Mouse (Mus musculus): ENCODE data around the gene Pcnt. TPM values are rescaled to one million over a fixed set of nuclear protein-coding genes. Genes with fewer than 3 reads are reported as not detected.

The Pcnt gene
- total and polyA plus RNA-seq, 2 experiments from 2014 or later, result 9.5 to 17.6 TPM

- Histone ChIP-seq H3K9me3 (replicated peaks; ENCODE audit: control insufficient read depth, low read length) (no peaks in the 10 kb centered on the region), H3K4me2 (ENCODE audit: low read depth, low read length) (no peak overlapping the region), H3K27ac (ENCODE audit: low read depth) (peak overlapping the region; percentile 35; the same call in 1 of the 2 replicates), H3K36me3 (replicated peaks; ENCODE audit: control insufficient read depth, insufficient read depth, low read length) (peaks cover 97% of the 10 kb centered on the region), H3K4me3 (ENCODE audit: low read depth, low read length) (no peak overlapping the region), H3K27me3 (ENCODE audit: control insufficient read depth, insufficient read depth, low read length) (no peaks in the 10 kb centered on the region), H3K9ac (replicated peaks; ENCODE audit: low read depth, low read length) (no peak overlapping the region), H3K4me1 (ENCODE audit: control insufficient read depth, insufficient read depth) (no peaks in the 10 kb centered on the region)
- 88% methylated on average over 12 of the region's 13 CpGs for WGBS
- DNase-seq (ENCODE audit: low spot score), result no peak
- TF ChIP-seq EP300 (IDR thresholded peaks at IDR 0.05; ENCODE audit: low read depth) (no peak), CTCF (IDR thresholded peaks at IDR 0.05; ENCODE audit: low read depth) (no peak)
- ATAC-seq (ENCODE audit: insufficient read depth, low read depth), result no peak
Measured at GRCm38 (mm10) chr10:76480851-76481250, 38.3 kb upstream of the Pcnt start.

GRCm38 (mm10) chr10:76473759-76474158 is 31.2 kb upstream of the Pcnt start:
- H3K4me1 ChIP-seq (ENCODE audit: control insufficient read depth, insufficient read depth), result no peaks in the 10 kb centered on the region
- H3K27me3 ChIP-seq (ENCODE audit: control insufficient read depth, insufficient read depth, low read length), result no peaks in the 10 kb centered on the region
- TF ChIP-seq CTCF (IDR thresholded peaks at IDR 0.05; ENCODE audit: low read depth) (no peak), EP300 (IDR thresholded peaks at IDR 0.05; ENCODE audit: low read depth) (no peak)
- DNase-seq (ENCODE audit: low spot score), result no peak
- no peak overlapping the region for H3K4me3 ChIP-seq (ENCODE audit: low read depth, low read length)
- no peak overlapping the region for H3K27ac ChIP-seq (ENCODE audit: low read depth)
- no peak for ATAC-seq (ENCODE audit: insufficient read depth, low read depth)
- peaks cover 72% of the 10 kb centered on the region for H3K36me3 ChIP-seq (replicated peaks; ENCODE audit: control insufficient read depth, insufficient read depth, low read length)
- H3K9ac ChIP-seq (replicated peaks; ENCODE audit: low read depth, low read length), result no peak overlapping the region
- no peak overlapping the region for H3K4me2 ChIP-seq (ENCODE audit: low read depth, low read length)
- H3K9me3 ChIP-seq (replicated peaks; ENCODE audit: control insufficient read depth, low read length), result no peaks in the 10 kb centered on the region
- WGBS, result 82% methylated on average over 5 of the region's 5 CpGs

GRCm38 (mm10) chr10:76468203-76469162 is 25.9 kb upstream of the Pcnt start, which contains the start of the genes Mcm3ap and Ybey:
Mcm3ap (plus strand) TSS chr10:76468927.
Ybey (minus strand) TSS chr10:76469114.
- no peaks in the 10 kb centered on the region for H3K9me3 ChIP-seq (replicated peaks; ENCODE audit: control insufficient read depth, low read length)
- H3K4me2 ChIP-seq (ENCODE audit: low read depth, low read length), result peak within 1 kb of the TSS; percentile 73

GRCm38 (mm10) chr10:76462721-76463120 is 20.1 kb upstream of the Pcnt start:
- H3K9ac ChIP-seq (replicated peaks; ENCODE audit: low read depth, low read length), result no peak overlapping the region
- no peak overlapping the region for H3K27ac ChIP-seq (ENCODE audit: low read depth)
- no peak for TF ChIP-seq CTCF (IDR thresholded peaks at IDR 0.05; ENCODE audit: low read depth)
- TF ChIP-seq EP300 (IDR thresholded peaks at IDR 0.05; ENCODE audit: low read depth), result no peak
- no peaks in the 10 kb centered on the region for H3K36me3 ChIP-seq (replicated peaks; ENCODE audit: control insufficient read depth, insufficient read depth, low read length)
- WGBS, result 79% methylated on average over 6 of the region's 6 CpGs
- H3K4me1 ChIP-seq (ENCODE audit: control insufficient read depth, insufficient read depth), result no peaks in the 10 kb centered on the region
- H3K4me3 ChIP-seq (ENCODE audit: low read depth, low read length), result no peak overlapping the region
- H3K4me2 ChIP-seq (ENCODE audit: low read depth, low read length), result no peak overlapping the region
- no peaks in the 10 kb centered on the region for H3K27me3 ChIP-seq (ENCODE audit: control insufficient read depth, insufficient read depth, low read length)
- DNase-seq (ENCODE audit: low spot score), result no peak
- H3K9me3 ChIP-seq (replicated peaks; ENCODE audit: control insufficient read depth, low read length), result peaks cover 5% of the 10 kb centered on the region
- ATAC-seq (ENCODE audit: insufficient read depth, low read depth), result no peak

More at GRCm38 (mm10) chr10:76468203-76469162, 25.9 kb upstream of the Pcnt start, which contains the start of the genes Mcm3ap and Ybey:
- Histone ChIP-seq H3K36me3 (replicated peaks; ENCODE audit: control insufficient read depth, insufficient read depth, low read length) (peaks cover 27% of the 10 kb centered on the region), H3K4me3 (ENCODE audit: low read depth, low read length) (peak within 1 kb of the TSS; percentile 77), H3K27me3 (ENCODE audit: control insufficient read depth, insufficient read depth, low read length) (no peaks in the 10 kb centered on the region), H3K9ac (replicated peaks; ENCODE audit: low read depth, low read length) (peak within 1 kb of the TSS; percentile 86), H3K4me1 (ENCODE audit: control insufficient read depth, insufficient read depth) (no peaks in the 10 kb centered on the region), H3K27ac (ENCODE audit: low read depth) (peak within 1 kb of the TSS; percentile 87)
- under 1% methylated on average over 55 of the region's 55 CpGs for WGBS
- DNase-seq (ENCODE audit: low spot score) (peak; percentile 90), ATAC-seq (ENCODE audit: insufficient read depth, low read depth) (peak; percentile 96)
- peak; percentile 59; the same call in 1 of the 2 replicates for TF ChIP-seq EP300 (IDR thresholded peaks at IDR 0.05; ENCODE audit: low read depth)
- peak; percentile 30 for TF ChIP-seq CTCF (IDR thresholded peaks at IDR 0.05; ENCODE audit: low read depth)

- WGBS, result 84% methylated on average over 7 of the region's 7 CpGs
- TF ChIP-seq CTCF (IDR thresholded peaks at IDR 0.05; ENCODE audit: low read depth), result no peak
- no peak for TF ChIP-seq EP300 (IDR thresholded peaks at IDR 0.05; ENCODE audit: low read depth)
- Histone ChIP-seq H3K9me3 (replicated peaks; ENCODE audit: control insufficient read depth, low read length) (peaks cover 5% of the 10 kb centered on the region), H3K27ac (ENCODE audit: low read depth) (no peak overlapping the region), H3K36me3 (replicated peaks; ENCODE audit: control insufficient read depth, insufficient read depth, low read length) (no peaks in the 10 kb centered on the region), H3K9ac (replicated peaks; ENCODE audit: low read depth, low read length) (no peak overlapping the region), H3K27me3 (ENCODE audit: control insufficient read depth, insufficient read depth, low read length) (no peaks in the 10 kb centered on the region), H3K4me3 (ENCODE audit: low read depth, low read length) (no peak overlapping the region), H3K4me2 (ENCODE audit: low read depth, low read length) (no peak overlapping the region), H3K4me1 (ENCODE audit: control insufficient read depth, insufficient read depth) (no peaks in the 10 kb centered on the region)
- ATAC-seq (ENCODE audit: insufficient read depth, low read depth) (no peak), DNase-seq (ENCODE audit: low spot score) (no peak)
Measured at GRCm38 (mm10) chr10:76462312-76462711, 19.7 kb upstream of the Pcnt start.
